Mouse (Mus musculus): ENCODE data around the gene Ubc. TPM values are rescaled to one million over a fixed set of nuclear protein-coding genes. Genes with fewer than 3 reads are reported as not detected.
A peak's percentile ranks its signal among the peaks of the same experiment; 100 is the strongest.
"Not testable (repeated sequence)": the region's sequence is repeated elsewhere in the genome, so short reads cannot be mapped to it uniquely, and the experiment has no call there.

Ubc gene
- polyA plus RNA-seq, 1 experiment from 2014 or later: 1,051 TPM

DNA sequence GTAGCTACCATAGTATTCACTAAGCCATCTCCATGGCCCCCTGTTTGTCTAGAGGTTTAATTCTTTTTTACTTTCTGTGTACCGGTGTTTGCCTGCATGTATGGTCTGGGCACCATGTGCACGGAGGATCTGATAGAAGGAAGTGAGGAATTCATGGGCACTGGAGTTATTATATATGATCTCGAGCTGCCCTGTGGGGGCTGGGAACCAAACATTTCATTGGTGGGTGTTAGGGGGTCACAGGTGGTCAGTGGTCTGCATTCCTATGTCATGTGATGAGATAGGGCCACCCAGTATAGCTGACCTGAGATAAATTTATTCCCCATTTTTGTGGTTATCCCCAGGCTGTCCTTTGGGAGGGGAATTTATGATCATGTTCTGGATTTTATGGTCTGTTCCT, 5.0 kb upstream of the Ubc start:
- H3K27ac ChIP-seq (ENCODE audit: low read depth, low read length): peak overlapping the region; percentile 100; the same call in 1 of the 2 replicates
- H3K9me3 ChIP-seq (ENCODE audit: control insufficient read depth, low read length): no peaks in the 10 kb centered on the region
- H3K9ac ChIP-seq (ENCODE audit: low read depth, low read length): no peak overlapping the region
- no peaks in the 10 kb centered on the region; the same call in 1 of the 2 replicates for H3K27me3 ChIP-seq (ENCODE audit: control insufficient read depth, insufficient read depth, low read length)
- ATAC-seq (ENCODE audit: low FRiP score, low TSS enrichment): no peak
- peaks cover 16% of the 10 kb centered on the region; the same call in 1 of the 2 replicates for H3K4me1 ChIP-seq (ENCODE audit: control insufficient read depth, insufficient read depth, low read length)
- H3K4me2 ChIP-seq (replicated peaks; ENCODE audit: low read depth, low read length): peak overlapping the region; percentile 43; the same call in 1 of the 2 replicates
- WGBS: 51% methylated on average over 3 of the region's 3 CpGs
- no peaks in the 10 kb centered on the region for H3K36me3 ChIP-seq (ENCODE audit: control insufficient read depth, insufficient read depth, low read length)
- no peak overlapping the region for H3K4me3 ChIP-seq (ENCODE audit: low read length)

DNA sequence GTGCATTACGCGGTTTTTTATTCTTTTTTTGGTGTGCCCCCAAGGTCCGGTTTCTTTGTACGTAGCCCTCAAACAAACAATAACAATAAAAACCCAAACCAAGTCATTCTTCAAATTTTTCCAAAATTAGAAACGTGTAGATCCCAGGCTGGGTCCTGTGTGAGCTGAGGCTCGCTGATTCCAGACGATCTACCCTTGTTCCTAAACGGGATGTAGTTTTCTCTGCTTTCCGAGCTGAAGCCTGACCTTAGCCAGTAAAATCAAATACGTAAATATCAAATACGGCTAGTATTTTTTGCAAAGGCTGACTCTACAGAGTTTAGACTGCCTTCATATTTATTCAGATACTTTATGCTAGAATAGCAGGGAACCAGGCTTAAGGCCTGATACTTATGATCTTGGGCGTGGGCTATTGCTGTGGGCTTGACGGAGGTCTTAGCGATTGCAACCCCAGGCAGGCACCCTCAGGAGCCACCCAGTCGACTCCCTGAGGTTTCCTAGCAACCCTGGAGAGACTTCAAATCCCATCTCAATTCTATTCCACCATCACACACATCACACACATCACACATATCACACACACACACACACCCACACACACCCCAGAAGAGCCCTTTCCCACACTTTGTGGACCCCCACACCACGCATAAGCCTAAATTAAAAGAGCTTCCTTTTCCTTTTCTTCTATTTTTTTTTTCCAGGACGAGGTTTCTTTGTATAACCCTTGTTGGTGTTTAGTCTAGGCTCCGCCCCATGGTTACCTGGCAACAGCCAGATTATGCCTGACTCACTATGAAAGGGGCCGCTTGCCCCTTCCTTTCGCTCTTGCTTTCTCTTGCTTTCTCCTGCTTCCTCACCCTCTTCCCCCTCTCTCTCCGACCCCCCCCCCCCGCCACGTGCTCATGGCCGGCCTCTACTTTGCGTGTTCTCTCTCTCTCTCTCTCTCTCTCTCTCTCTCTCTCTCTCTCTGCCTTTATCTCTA, 3.9 kb upstream of the Ubc start:
- Histone ChIP-seq H3K36me3 (ENCODE audit: control insufficient read depth, insufficient read depth, low read length) (no peaks in the 10 kb centered on the region), H3K4me2 (replicated peaks; ENCODE audit: low read depth, low read length) (peak overlapping the region; percentile 43), H3K27ac (ENCODE audit: low read depth, low read length) (peak overlapping the region; percentile 100), H3K4me1 (ENCODE audit: control insufficient read depth, insufficient read depth, low read length) (peaks cover 16% of the 10 kb centered on the region; the same call in 1 of the 2 replicates), H3K4me3 (ENCODE audit: low read length) (peak overlapping the region; percentile 27), H3K9ac (ENCODE audit: low read depth, low read length) (peak overlapping the region; percentile 57), H3K9me3 (ENCODE audit: control insufficient read depth, low read length) (no peaks in the 10 kb centered on the region), H3K27me3 (ENCODE audit: control insufficient read depth, insufficient read depth, low read length) (no peaks in the 10 kb centered on the region; the same call in 1 of the 2 replicates)
- peak; percentile 36; the same call in 1 of the 2 replicates for ATAC-seq (ENCODE audit: low FRiP score, low TSS enrichment)
- WGBS: 11% methylated on average over 22 of the region's 25 CpGs

DNA sequence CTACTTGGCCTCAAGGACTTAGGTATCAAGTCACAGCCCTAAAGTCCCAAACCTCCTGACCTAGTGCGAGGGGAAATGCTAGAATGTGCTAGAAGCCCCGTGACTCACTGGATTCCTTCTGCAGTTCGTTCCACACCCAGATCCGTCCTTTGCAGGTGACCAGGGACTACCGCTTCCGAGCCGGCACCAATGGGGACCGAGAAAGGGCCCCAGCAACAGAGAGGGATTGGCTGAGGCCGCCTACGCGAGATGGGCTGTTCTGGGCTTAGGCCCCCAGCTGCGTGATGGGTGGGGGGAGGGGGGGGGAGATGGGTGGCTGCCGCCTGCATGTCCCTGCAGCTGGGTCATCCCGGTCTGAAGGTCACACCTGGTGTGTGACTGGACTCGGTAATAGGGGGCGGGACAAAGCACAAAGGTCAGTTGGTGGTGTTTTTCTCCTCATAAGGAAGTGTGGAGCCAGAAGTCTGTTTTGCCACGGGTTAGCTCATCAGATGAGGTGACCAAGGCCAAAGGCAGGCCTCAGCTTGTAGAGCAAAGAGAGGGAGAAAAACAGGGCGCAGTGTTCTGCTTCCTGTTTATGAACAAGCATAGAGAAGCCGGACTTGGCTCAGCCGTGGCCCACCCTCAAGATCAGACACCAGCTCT, 3.1 kb upstream of the Ubc start:
- no peaks in the 10 kb centered on the region; the same call in 1 of the 2 replicates for H3K27me3 ChIP-seq (ENCODE audit: control insufficient read depth, insufficient read depth, low read length)
- under 1% methylated on average over 20 of the region's 20 CpGs for WGBS
- ATAC-seq (ENCODE audit: low FRiP score, low TSS enrichment): peak; percentile 96
- H3K9me3 ChIP-seq (ENCODE audit: control insufficient read depth, low read length): no peaks in the 10 kb centered on the region
- H3K36me3 ChIP-seq (ENCODE audit: control insufficient read depth, insufficient read depth, low read length): peaks cover 3% of the 10 kb centered on the region; the same call in 1 of the 2 replicates
- peaks cover 19% of the 10 kb centered on the region; the same call in 1 of the 2 replicates for H3K4me1 ChIP-seq (ENCODE audit: control insufficient read depth, insufficient read depth, low read length)
- peak overlapping the region; percentile 43 for H3K4me2 ChIP-seq (replicated peaks; ENCODE audit: low read depth, low read length)
- peak overlapping the region; percentile 27 for H3K4me3 ChIP-seq (ENCODE audit: low read length)
- peak overlapping the region; percentile 100 for H3K27ac ChIP-seq (ENCODE audit: low read depth, low read length)
- H3K9ac ChIP-seq (ENCODE audit: low read depth, low read length): peak overlapping the region; percentile 57

GRCm38 (mm10) chr5:125392618-125392976, 2.6 kb upstream of the Ubc start:
- H3K4me1 ChIP-seq (ENCODE audit: control insufficient read depth, insufficient read depth, low read length): peaks cover 20% of the 10 kb centered on the region; the same call in 1 of the 2 replicates
- 0 out of 2 replicates have a peak overlapping the region, but pooled peaks have one; percentile 0 for H3K4me3 ChIP-seq (ENCODE audit: low read length)
- WGBS: 10% methylated on average over 1 of the region's 1 CpGs
- peaks cover 4% of the 10 kb centered on the region; the same call in 1 of the 2 replicates for H3K36me3 ChIP-seq (ENCODE audit: control insufficient read depth, insufficient read depth, low read length)
- peak overlapping the region; percentile 100 for H3K27ac ChIP-seq (ENCODE audit: low read depth, low read length)
- peak overlapping the region; percentile 43 for H3K4me2 ChIP-seq (replicated peaks; ENCODE audit: low read depth, low read length)
- no peaks in the 10 kb centered on the region for H3K9me3 ChIP-seq (ENCODE audit: control insufficient read depth, low read length)
- no peaks in the 10 kb centered on the region; the same call in 1 of the 2 replicates for H3K27me3 ChIP-seq (ENCODE audit: control insufficient read depth, insufficient read depth, low read length)
- no peak; the same call in 1 of the 2 replicates for ATAC-seq (ENCODE audit: low FRiP score, low TSS enrichment)
- H3K9ac ChIP-seq (ENCODE audit: low read depth, low read length): peak overlapping the region; percentile 57; the same call in 1 of the 2 replicates

DNA sequence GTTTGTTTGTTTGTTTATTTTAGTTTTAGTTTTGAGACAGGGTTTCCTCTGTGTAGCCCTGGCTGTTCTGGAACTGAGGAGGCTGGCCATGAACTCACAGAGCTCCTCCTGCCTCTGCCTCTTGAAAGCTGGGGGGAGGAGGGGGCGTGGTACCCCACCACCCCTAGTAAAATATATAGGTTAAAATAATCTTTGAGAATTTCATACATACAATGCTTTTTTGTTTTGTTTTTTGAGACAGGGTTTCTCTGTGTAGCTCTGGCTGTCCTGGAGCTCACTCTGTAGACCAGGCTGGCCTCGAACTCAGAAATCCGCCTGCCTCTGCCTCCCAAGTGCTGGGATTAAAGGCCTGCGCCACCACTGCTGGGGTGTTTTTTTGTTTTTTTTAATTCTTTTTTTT, 2.2 kb upstream of the Ubc start:
- not testable (repeated sequence) for H3K27me3 ChIP-seq (ENCODE audit: control insufficient read depth, insufficient read depth, low read length); H3K9me3 ChIP-seq (ENCODE audit: control insufficient read depth, low read length); ATAC-seq (ENCODE audit: low FRiP score, low TSS enrichment); H3K9ac ChIP-seq (ENCODE audit: low read depth, low read length); H3K4me2 ChIP-seq (replicated peaks; ENCODE audit: low read depth, low read length); H3K36me3 ChIP-seq (ENCODE audit: control insufficient read depth, insufficient read depth, low read length); H3K4me3 ChIP-seq (ENCODE audit: low read length)
- peaks cover 20% of the 10 kb centered on the region; the same call in 1 of the 2 replicates for H3K4me1 ChIP-seq (ENCODE audit: control insufficient read depth, insufficient read depth, low read length)
- H3K27ac ChIP-seq (ENCODE audit: low read depth, low read length): peak overlapping the region; percentile 100; the same call in 1 of the 2 replicates
- WGBS: 86% methylated on average over 4 of the region's 4 CpGs

DNA sequence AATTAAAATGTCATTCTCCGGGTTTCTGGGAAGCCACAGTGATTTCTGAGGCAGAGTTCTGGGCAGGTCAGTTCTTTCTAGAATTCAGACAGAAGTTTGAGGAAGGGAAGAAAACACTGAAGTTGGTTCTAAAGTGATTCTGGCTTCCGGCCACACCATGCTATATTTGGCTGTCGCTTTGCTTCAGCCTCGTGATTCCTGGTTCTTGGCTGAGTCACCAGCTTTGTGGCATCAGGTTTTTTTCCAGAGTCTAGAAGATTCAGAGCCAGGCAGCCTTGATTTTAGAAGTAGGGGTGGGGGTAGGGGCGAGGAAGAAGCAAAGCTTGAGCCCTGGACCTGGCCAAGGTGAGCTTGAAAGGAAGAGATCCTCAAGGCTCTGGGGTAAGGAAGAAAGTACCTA, 1.6 kb upstream of the Ubc start:
- no peaks in the 10 kb centered on the region for H3K9me3 ChIP-seq (ENCODE audit: control insufficient read depth, low read length)
- WGBS: 77% methylated on average over 5 of the region's 5 CpGs
- H3K36me3 ChIP-seq (ENCODE audit: control insufficient read depth, insufficient read depth, low read length): peaks cover 4% of the 10 kb centered on the region; the same call in 1 of the 2 replicates
- ATAC-seq (ENCODE audit: low FRiP score, low TSS enrichment): no peak
- H3K27me3 ChIP-seq (ENCODE audit: control insufficient read depth, insufficient read depth, low read length): no peaks in the 10 kb centered on the region
- no peak overlapping the region for H3K9ac ChIP-seq (ENCODE audit: low read depth, low read length)
- peaks cover 20% of the 10 kb centered on the region; the same call in 1 of the 2 replicates for H3K4me1 ChIP-seq (ENCODE audit: control insufficient read depth, insufficient read depth, low read length)
- peak overlapping the region; percentile 27; the same call in 1 of the 2 replicates for H3K27ac ChIP-seq (ENCODE audit: low read depth, low read length)
- H3K4me2 ChIP-seq (replicated peaks; ENCODE audit: low read depth, low read length): no peak overlapping the region
- H3K4me3 ChIP-seq (ENCODE audit: low read length): no peak overlapping the region

DNA sequence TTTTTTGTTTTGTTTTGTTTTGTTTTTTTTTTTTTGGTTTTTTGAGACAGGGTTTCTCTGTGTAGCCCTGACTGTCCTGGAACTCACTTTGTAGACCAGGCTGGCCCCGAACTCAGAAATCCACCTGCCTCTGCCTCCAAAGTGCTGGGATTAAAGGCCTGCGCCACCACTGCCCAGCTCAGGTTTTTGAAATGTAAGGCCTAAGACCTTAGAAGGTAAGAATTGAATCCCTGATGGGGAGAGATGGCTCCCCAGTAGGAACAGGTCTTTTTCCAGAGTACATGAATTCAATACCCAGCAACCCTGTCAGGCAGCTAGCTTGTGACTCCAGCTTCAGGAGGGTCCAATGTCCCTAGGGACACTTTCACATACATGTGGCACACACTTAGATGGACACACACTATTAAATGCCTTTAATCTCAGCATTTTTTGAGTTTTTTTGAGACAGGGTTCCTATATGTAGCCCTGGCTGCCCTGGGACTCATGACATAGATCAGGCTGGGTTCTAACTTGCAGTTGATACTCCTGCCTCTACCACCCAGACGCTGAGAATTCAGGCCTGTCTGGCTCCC, 990 bp upstream of the Ubc start:
- H3K4me3 ChIP-seq (ENCODE audit: low read length): no peak overlapping the region
- H3K9me3 ChIP-seq (ENCODE audit: control insufficient read depth, low read length): no peaks in the 10 kb centered on the region
- peaks cover 20% of the 10 kb centered on the region; the same call in 1 of the 2 replicates for H3K4me1 ChIP-seq (ENCODE audit: control insufficient read depth, insufficient read depth, low read length)
- H3K4me2 ChIP-seq (replicated peaks; ENCODE audit: low read depth, low read length): no peak overlapping the region
- no peak overlapping the region for H3K9ac ChIP-seq (ENCODE audit: low read depth, low read length)
- peaks cover 5% of the 10 kb centered on the region for H3K36me3 ChIP-seq (ENCODE audit: control insufficient read depth, insufficient read depth, low read length)
- peak overlapping the region; percentile 27; the same call in 1 of the 2 replicates for H3K27ac ChIP-seq (ENCODE audit: low read depth, low read length)
- no peak for ATAC-seq (ENCODE audit: low FRiP score, low TSS enrichment)
- H3K27me3 ChIP-seq (ENCODE audit: control insufficient read depth, insufficient read depth, low read length): no peaks in the 10 kb centered on the region
- WGBS: 92% methylated on average over 3 of the region's 3 CpGs

DNA sequence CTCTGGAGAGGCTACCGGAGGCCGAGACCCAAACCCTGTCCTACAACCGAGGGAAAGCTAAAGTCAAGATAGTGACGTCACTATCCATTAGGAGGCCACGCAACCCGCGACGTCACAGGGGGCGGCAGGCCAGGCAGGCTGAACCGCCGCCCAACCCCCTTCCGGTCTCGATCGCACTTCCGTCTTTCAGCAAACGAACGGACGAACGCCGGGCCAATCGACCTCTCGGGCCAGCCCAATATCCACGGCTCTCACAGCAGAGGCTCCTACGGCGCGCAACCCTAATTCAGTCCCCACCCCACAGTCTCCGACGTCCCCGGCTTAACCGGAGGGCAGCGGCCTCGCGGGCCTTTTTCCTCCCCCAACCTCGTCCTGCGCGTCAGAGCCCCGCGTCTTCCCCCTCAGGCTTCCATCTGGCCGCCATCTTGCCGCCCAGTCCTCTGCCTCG, 847 bp downstream of the Ubc start, which contains the start of gene Gm10382:
Gene Gm10382 (plus strand): TSS at position 192 of the 448 bp plus-strand sequence.
- Histone ChIP-seq H3K27ac (ENCODE audit: low read depth, low read length) (peak within 1 kb of the TSS; percentile 91), H3K4me2 (replicated peaks; ENCODE audit: low read depth, low read length) (peak within 1 kb of the TSS; percentile 97), H3K9ac (ENCODE audit: low read depth, low read length) (peak within 1 kb of the TSS; percentile 95), H3K36me3 (ENCODE audit: control insufficient read depth, insufficient read depth, low read length) (peaks cover 24% of the 10 kb centered on the region), H3K9me3 (ENCODE audit: control insufficient read depth, low read length) (no peaks in the 10 kb centered on the region), H3K27me3 (ENCODE audit: control insufficient read depth, insufficient read depth, low read length) (no peaks in the 10 kb centered on the region), H3K4me1 (ENCODE audit: control insufficient read depth, insufficient read depth, low read length) (peaks cover 11% of the 10 kb centered on the region; the same call in 1 of the 2 replicates), H3K4me3 (ENCODE audit: low read length) (peak within 1 kb of the TSS; percentile 87)
- peak; percentile 4 for ATAC-seq (ENCODE audit: low FRiP score, low TSS enrichment)
- under 1% methylated on average over 41 of the region's 41 CpGs for WGBS

Data from kidney, embryonic 14.5 days (tissue).